Mouse (Mus musculus) cortical plate, adult 2 months (tissue): ENCODE results near the gene Psors1c2. TPM values are rescaled to one million over a fixed set of nuclear protein-coding genes. Genes with fewer than 3 reads are reported as not detected.

Experiments
- H3K27ac ChIP-seq: fragments of 200-500 bp; 2 replicates; pipeline ENCODE4 v1.5.1; 2012; ENCODE audit warnings: low read length, control low read depth, inconsistent platforms; ENCODE audit not compliant: insufficient read depth
- H3K4me1 ChIP-seq: fragments of 200-500 bp; 2 replicates; pipeline ENCODE4 v1.6.1; 2011; ENCODE audit warnings: low read length; ENCODE audit not compliant: control insufficient read depth, insufficient read depth
- H3K4me3 ChIP-seq: fragments of 200-500 bp; 2 replicates; pipeline ENCODE4 v1.5.1; 2011; ENCODE audit warnings: mild to moderate bottlenecking, low read length, control low read depth; ENCODE audit not compliant: insufficient read depth
- CTCF ChIP-seq: fragments of 200-500 bp; IDR thresholded peaks from 2 replicates; pipeline ENCODE4 v1.5.1; 2011; ENCODE audit warnings: mild to moderate bottlenecking, control low read depth, low read length; ENCODE audit not compliant: insufficient read depth; ENCODE audit errors: extremely low read depth
- POLR2A ChIP-seq: fragments of 200-500 bp; IDR thresholded peaks from 2 replicates; pipeline ENCODE4 v1.6.1; 2011; ENCODE audit warnings: mild to moderate bottlenecking, low read length, control low read depth; ENCODE audit not compliant: insufficient read depth; ENCODE audit errors: extremely low read depth
- polyA plus RNA-seq: library from polyadenylated mRNA; depleted of rRNA; stranded (reverse); fragments of >200 nt; gene quantifications from 2 replicates; pipeline ENCODE4 v1.2.3, GENCODE M21; 2012; rRNA removed

The Psors1c2 gene
- polyA plus RNA-seq: 1.1 and 1.2 TPM in 2 replicates

DNA sequence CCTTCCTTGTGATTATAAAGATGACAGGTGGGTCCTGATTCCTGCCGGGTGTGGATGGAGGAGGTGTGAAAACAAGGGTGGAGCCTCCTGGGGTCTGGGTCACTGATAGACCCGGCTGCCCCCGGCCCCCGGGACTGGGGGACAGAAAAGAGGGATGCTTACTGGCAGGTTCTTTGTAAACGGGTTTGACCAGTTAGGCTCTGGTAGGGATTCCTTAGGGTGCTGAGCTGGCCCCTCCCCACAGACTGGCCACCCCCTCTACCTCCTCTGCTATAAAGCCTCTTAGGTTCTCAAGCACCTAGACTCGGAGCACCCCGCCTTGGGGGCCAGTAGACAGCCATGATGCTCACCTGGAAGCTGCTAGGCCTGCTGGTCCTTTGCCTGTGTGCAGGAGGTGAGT lies at the start of gene Psors1c2:
Gene Psors1c2, plus strand, starts transcription at position 301 of the 400 bp plus-strand sequence.
- H3K4me3 ChIP-seq: no peak within 1 kb of the TSS
- no peak within 1 kb of the TSS for H3K27ac ChIP-seq

DNA sequence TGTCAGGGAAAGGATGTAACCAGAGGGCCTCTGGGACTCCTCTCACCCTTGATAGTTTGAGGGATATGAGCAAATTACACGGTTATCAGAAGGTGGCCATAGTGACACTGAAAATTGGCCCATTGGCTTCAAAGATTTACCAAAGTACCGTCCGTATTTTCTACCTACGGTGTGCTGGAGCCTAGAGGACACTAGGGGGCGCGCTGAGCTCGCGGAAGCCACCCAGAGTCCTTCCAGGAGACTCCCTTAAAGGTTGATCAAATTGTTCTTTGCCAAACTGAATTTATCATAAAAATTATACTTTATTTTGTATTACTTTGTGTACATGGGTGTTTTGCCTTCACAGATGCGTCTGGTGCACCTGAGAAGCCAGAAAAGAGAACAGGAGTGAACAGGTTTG lies 48.9 kb upstream of the Psors1c2 start:
- no peak overlapping the region for H3K27ac ChIP-seq
- no peak overlapping the region for H3K4me3 ChIP-seq
- peak; percentile 82 for TF ChIP-seq CTCF
- TF ChIP-seq POLR2A: no peak
- no peaks in the 10 kb centered on the region for H3K4me1 ChIP-seq

More for the DNA sequence above, at the start of gene Psors1c2:
- 0 out of 2 replicates have a peak, but pooled peaks cover 1% of the 10 kb centered on the region for H3K4me1 ChIP-seq
- TF ChIP-seq POLR2A (no peak), CTCF (no peak)

GRCm38 (mm10) chr17:35485702-35486101 lies 47.3 kb upstream of the Psors1c2 start:
- no peak for TF ChIP-seq POLR2A
- TF ChIP-seq CTCF: no peak
- no peak overlapping the region for H3K4me3 ChIP-seq
- H3K27ac ChIP-seq: no peak overlapping the region
- H3K4me1 ChIP-seq: no peaks in the 10 kb centered on the region

GRCm38 (mm10) chr17:35486726-35487125 lies 46.3 kb upstream of the Psors1c2 start:
- no peaks in the 10 kb centered on the region for H3K4me1 ChIP-seq
- no peak overlapping the region for H3K4me3 ChIP-seq
- TF ChIP-seq POLR2A (no peak), CTCF (no peak)
- H3K27ac ChIP-seq: no peak overlapping the region

DNA sequence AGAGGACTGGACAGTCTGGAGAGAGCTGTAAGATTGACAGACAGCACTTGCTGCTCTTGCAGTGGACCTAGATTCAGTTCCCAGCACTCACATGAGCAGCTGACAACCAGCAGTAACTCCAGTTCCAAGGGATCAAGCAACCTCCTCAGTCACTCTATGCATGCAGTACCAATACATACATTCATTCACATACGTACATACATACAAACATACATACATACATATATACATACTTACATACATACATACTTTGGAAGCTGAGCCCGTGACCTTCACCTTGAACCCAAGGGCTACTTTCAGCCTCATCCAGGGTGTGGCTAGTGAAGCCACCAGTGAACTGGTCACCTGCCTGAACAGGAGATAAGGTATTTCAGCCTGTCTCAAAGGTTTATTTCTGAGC lies 45.0 kb upstream of the Psors1c2 start:
- Histone ChIP-seq H3K4me1 (no peaks in the 10 kb centered on the region), H3K27ac (no peak overlapping the region), H3K4me3 (no peak overlapping the region)
- TF ChIP-seq POLR2A (no peak), CTCF (no peak)

- no peak for TF ChIP-seq CTCF
- TF ChIP-seq POLR2A: no peak
- Histone ChIP-seq H3K4me1 (no peaks in the 10 kb centered on the region), H3K4me3 (no peak overlapping the region), H3K27ac (no peak overlapping the region)
Measured at GRCm38 (mm10) chr17:35490320-35490719, 42.7 kb upstream of the Psors1c2 start.

DNA sequence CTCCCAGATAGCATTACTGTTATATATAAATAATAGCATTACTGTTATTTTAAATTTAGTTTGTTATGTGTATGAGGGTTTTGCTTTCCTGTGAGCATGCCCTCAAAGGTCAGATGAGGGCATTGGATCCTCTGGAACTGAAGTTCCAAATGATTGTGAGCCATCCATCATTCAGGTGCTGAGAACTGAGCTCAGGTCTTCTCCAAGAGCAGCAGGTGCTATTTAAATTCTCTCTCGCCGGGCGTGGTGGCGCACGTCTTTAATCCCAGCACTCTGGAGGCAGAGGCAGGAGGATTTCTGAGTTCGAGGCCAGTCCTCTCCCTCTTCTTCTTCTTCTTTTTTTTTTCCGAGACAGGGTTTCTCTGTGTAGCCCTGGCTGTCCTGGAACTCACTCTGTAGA lies 35.9 kb upstream of the Psors1c2 start:
- H3K27ac ChIP-seq: no peak overlapping the region
- no peaks in the 10 kb centered on the region for H3K4me1 ChIP-seq
- TF ChIP-seq POLR2A (no peak), CTCF (no peak)
- no peak overlapping the region for H3K4me3 ChIP-seq

GRCm38 (mm10) chr17:35502226-35502625 lies 30.8 kb upstream of the Psors1c2 start:
- Histone ChIP-seq H3K4me3 (no peak overlapping the region), H3K4me1 (no peaks in the 10 kb centered on the region), H3K27ac (no peak overlapping the region)
- TF ChIP-seq POLR2A (no peak), CTCF (no peak)

DNA sequence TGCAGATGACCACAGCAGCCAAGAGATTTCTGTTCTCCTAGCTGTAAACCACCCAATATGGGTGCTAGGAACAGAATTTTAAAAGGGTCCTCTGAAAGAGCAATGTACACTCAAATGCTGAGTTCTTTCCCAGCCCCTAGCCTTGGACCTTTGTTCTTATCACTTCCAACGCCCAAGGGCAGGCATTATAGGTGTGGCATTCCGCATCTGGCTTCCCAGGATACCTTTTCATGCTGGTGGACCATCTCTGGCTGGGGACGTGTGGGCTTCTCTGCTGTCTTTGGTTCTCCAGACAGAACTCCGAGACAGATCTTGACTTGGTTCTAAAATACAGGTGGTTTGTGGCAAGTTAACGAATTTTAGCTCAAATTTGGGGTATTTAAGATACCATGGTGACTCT lies 30.2 kb upstream of the Psors1c2 start:
- TF ChIP-seq CTCF (no peak), POLR2A (no peak)

DNA sequence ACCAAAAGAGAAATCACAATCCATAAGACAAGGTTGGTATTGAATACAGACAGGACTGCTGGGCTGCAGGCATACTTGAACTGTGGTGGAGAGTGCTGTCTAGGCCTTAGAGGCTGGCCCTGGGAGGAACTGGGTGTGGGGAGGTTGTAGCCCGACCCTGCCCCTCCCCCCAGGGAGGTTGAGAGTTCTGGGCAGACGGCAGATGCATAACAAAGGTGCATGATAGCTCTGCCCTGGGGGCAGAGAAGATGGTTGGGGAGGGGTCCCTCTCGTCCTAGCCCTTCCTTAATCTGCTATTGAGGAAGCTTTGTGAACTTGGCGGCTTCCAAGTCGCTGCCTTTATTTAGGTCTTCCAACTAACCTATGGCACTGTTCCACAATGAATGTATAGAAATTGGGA lies 29.2 kb upstream of the Psors1c2 start:
- H3K4me3 ChIP-seq: no peak overlapping the region
- no peak for TF ChIP-seq POLR2A
- no peak for TF ChIP-seq CTCF
- no peak overlapping the region for H3K27ac ChIP-seq
- no peaks in the 10 kb centered on the region for H3K4me1 ChIP-seq

More for the DNA sequence above, 30.2 kb upstream of the Psors1c2 start:
- Histone ChIP-seq H3K4me1 (no peaks in the 10 kb centered on the region), H3K27ac (no peak overlapping the region), H3K4me3 (no peak overlapping the region)
